Mouse (Mus musculus) liver, postnatal 0 days (tissue): ENCODE data around the gene Zfp36l1.

Experiments
- CTCF ChIP-seq: sonication (generic); IDR thresholded peaks from 2 replicates; pipeline ENCODE4 v1.5.1; 2016; ENCODE audit warnings: antibody characterized with exemption, low read depth
- EP300 ChIP-seq: IDR thresholded peaks from 2 replicates; pipeline ENCODE4 v1.6.1; 2016; ENCODE audit warnings: antibody characterized with exemption, low read depth, mild to moderate bottlenecking

DNA sequence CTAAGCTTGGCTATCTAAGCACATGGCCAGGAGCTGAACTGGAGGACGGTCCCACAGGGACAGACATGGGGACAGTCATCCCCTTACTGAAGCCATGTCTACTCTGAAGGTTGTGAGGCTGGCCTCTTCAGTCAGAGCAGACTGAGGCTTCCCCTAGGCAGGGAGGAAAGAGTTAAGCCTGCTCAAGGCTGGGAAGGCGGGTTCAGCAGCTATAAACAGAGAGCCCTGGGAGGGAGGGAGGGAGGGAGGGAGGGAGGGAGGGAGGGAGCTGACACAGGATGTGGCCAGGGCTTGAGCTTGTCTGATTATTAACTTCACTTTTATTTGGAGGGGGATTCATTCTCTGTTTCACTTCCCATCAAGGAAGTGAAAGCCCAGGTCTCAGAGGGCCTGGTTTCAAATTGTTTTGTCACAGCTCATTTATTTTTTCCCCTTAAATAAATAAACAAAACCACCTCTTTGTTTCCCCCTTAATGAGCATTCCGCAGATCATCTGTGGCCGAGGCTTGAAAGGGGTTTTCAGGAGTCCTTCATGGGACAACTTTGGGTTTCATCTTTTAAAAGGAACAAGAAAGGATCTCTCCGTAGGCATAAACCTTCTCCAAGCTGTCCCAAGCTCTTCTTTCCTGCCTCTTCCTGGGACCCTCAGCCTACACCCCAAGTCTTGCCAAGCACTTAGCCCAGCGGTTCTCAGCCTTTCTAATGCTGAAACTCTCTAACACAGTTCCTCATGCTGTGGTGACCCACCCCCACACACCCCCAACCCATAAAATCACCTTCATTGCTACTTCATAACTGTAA lies 17.9 kb upstream of the Zfp36l1 start:
- TF ChIP-seq CTCF = no peak
- peak; percentile 34; the same call in 1 of the 2 replicates for TF ChIP-seq EP300
